Mouse (Mus musculus) heart, embryonic 13.5 days (tissue): Measurements from ENCODE around the gene Actr10. TPM values are rescaled to one million over a fixed set of nuclear protein-coding genes. Genes with fewer than 3 reads are reported as not detected.
A peak's percentile ranks its signal among the peaks of the same experiment; 100 is the strongest.

Experiments
- ATAC-seq: fragments of 200-750 bp; cut with Nextera tagmentation; 2 replicates; pipeline ENCODE4 v1.8.0; 2017; ENCODE audit warnings: moderate TSS enrichment; ENCODE audit not compliant: insufficient number of reproducible peaks, low FRiP score, low TSS enrichment; ENCODE audit errors: extremely low read depth
- H3K27ac ChIP-seq: fragments of 300-500 bp; sonication (generic); replicated peaks from 2 replicates; pipeline ENCODE4 v1.5.1; 2015; ENCODE audit warnings: moderate library complexity, mild to moderate bottlenecking, inconsistent platforms
- H3K27me3 ChIP-seq: fragments of 300-500 bp; sonication (generic); replicated peaks from 2 replicates; pipeline ENCODE4 v1.6.1; 2015; ENCODE audit warnings: mild to moderate bottlenecking, inconsistent platforms
- H3K36me3 ChIP-seq: fragments of 300-500 bp; sonication (generic); 2 replicates; pipeline ENCODE4 v1.6.1; 2015; ENCODE audit warnings: mild to moderate bottlenecking, inconsistent platforms
- H3K4me1 ChIP-seq: fragments of 300-500 bp; sonication (generic); 2 replicates; pipeline ENCODE4 v1.6.1; 2015; ENCODE audit warnings: inconsistent platforms
- H3K4me2 ChIP-seq: fragments of 300-500 bp; sonication (generic); 2 replicates; pipeline ENCODE4 v1.6.1; 2015; ENCODE audit warnings: inconsistent platforms, mild to moderate bottlenecking, moderate library complexity
- H3K4me3 ChIP-seq: fragments of 300-500 bp; sonication (generic); 2 replicates; pipeline ENCODE4 v1.5.1; 2015; ENCODE audit warnings: moderate library complexity, mild to moderate bottlenecking, inconsistent platforms
- H3K9ac ChIP-seq: fragments of 300-500 bp; sonication (generic); 2 replicates; pipeline ENCODE4 v1.6.1; 2015; ENCODE audit warnings: inconsistent platforms, mild to moderate bottlenecking, moderate library complexity
- H3K9me3 ChIP-seq: fragments of 300-500 bp; sonication (generic); 2 replicates; pipeline ENCODE4 v1.6.1; 2016; ENCODE audit warnings: inconsistent platforms
- WGBS: fragments of 180-500 bp; shearing (Covaris S2); methylation state at CpG from one replicate; pipeline ENCODE4 v1.1.7; 2015; ENCODE audit warnings: mixed read lengths; 5-methylcytosine and 5-hydroxymethylcytosine counted together
- polyA plus RNA-seq: library from polyadenylated mRNA; unstranded; fragments of >200 nt; fragmentation: Nextera tagmentation; extraction: Ambion mirVana; gene quantifications from 2 replicates; pipeline ENCODE4 v1.2.1, GENCODE M21; 2015

Actr10 gene
- polyA plus RNA-seq, 1 experiment from 2014 or later = 181 TPM

DNA sequence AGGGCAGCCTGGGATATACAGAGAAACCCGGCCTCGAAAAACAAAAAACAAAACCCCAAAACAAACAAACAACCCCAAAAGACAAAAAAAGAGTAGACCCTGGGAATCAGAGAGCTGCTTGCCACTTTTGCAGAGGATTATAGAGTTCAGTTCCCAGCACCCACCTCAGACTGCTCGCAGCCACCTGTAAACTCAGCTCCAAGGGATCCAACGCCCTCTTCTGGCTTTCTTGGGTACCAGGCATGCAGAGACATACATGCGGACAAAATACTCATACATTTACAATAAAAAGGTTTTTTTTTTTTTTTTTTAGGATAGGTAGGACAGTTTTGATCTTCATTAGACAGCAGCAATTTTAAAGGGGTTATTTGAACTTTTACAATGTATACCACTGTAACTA lies 59.6 kb downstream of the Actr10 start:
- Histone ChIP-seq H3K9me3 (no peaks in the 10 kb centered on the region), H3K4me2 (no peak overlapping the region), H3K36me3 (peaks cover 68% of the 10 kb centered on the region), H3K9ac (no peak overlapping the region), H3K4me3 (no peak overlapping the region), H3K27ac (no peak overlapping the region), H3K27me3 (no peaks in the 10 kb centered on the region), H3K4me1 (peaks cover 18% of the 10 kb centered on the region)
- 85% methylated on average over 5 of the region's 5 CpGs for WGBS
- ATAC-seq = no peak

- H3K4me2 ChIP-seq = peak overlapping the region; percentile 33; the same call in 1 of the 2 replicates
- H3K4me3 ChIP-seq = no peak overlapping the region
- no peaks in the 10 kb centered on the region for H3K27me3 ChIP-seq
- no peaks in the 10 kb centered on the region for H3K9me3 ChIP-seq
- no peak for ATAC-seq
- 37% methylated on average over 5 of the region's 5 CpGs for WGBS
- H3K36me3 ChIP-seq = peaks cover 65% of the 10 kb centered on the region
- peaks cover 18% of the 10 kb centered on the region for H3K4me1 ChIP-seq
- H3K9ac ChIP-seq = no peak overlapping the region
- peak overlapping the region; percentile 75 for H3K27ac ChIP-seq
These were observed 61.8 kb downstream of the Actr10 start for GRCm38 (mm10) chr12:70999423-70999903.

DNA sequence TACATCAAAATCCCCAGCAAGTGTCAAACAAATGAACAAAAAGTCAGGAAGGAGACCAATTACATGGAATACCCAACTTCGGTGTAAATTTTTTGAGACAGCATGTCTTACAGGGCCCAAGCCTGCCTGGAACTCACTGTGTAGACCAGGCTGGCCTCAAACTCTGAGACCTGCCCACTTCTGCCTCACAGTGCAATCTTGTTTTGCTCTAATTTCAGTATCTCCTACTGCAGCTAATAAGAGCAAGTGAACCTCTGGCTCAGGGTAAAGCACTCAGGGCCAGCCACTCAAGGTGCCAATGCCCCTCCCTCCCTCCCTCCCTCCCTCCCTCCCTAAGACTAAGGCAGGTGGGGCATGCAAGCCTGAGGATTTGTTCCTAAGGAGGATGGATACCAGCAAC lies 62.7 kb downstream of the Actr10 start:
- WGBS = 93% methylated on average over 1 of the region's 1 CpGs
- Histone ChIP-seq H3K27me3 (no peaks in the 10 kb centered on the region), H3K4me2 (no peak overlapping the region), H3K4me1 (peaks cover 25% of the 10 kb centered on the region), H3K9me3 (no peaks in the 10 kb centered on the region), H3K9ac (no peak overlapping the region), H3K27ac (no peak overlapping the region), H3K4me3 (no peak overlapping the region), H3K36me3 (peaks cover 65% of the 10 kb centered on the region)
- no peak for ATAC-seq

GRCm38 (mm10) chr12:71001456-71001855 lies 63.8 kb downstream of the Actr10 start:
- H3K27ac ChIP-seq = no peak overlapping the region; the same call in 1 of the 2 replicates
- no peak for ATAC-seq
- peaks cover 36% of the 10 kb centered on the region for H3K4me1 ChIP-seq
- no peak overlapping the region for H3K4me2 ChIP-seq
- no peaks in the 10 kb centered on the region for H3K27me3 ChIP-seq
- no peak overlapping the region for H3K4me3 ChIP-seq
- H3K9ac ChIP-seq = no peak overlapping the region
- no peaks in the 10 kb centered on the region for H3K9me3 ChIP-seq
- 81% methylated on average over 6 of the region's 6 CpGs for WGBS
- peaks cover 65% of the 10 kb centered on the region for H3K36me3 ChIP-seq

DNA sequence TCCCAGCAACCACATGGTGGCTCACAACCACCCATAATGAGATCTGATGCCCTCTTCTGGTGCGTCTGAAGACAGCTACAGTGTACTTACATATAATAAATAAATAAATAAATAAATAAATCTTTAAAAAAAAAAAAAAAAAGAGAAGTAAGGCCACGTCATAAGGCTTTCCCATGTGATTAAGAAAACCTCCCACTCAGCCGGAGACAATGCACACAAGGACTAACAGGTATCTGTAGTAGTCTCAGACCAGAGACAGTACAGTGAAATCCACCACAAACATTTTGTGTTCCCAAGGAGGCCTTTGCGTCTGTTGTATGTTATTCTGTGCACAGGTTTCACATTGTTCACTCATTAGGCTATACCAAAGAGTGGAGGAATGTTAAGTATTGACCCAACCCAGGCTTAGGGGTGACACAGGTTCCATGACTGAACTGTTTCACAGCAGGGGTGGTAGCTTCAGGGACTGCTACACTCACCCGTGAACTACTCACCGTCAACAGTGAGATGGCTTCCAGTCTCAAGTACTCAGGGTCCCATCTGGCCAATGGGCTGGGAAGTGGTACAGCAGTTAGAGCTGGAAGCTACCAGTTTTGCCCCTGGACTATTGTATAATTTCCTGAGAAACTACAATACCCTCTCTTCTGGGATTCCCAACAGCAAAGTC lies 66.2 kb downstream of the Actr10 start:
- no peak overlapping the region for H3K4me3 ChIP-seq
- H3K4me1 ChIP-seq = peaks cover 42% of the 10 kb centered on the region
- H3K9ac ChIP-seq = no peak overlapping the region
- H3K27ac ChIP-seq = no peak overlapping the region
- no peak overlapping the region for H3K4me2 ChIP-seq
- no peaks in the 10 kb centered on the region for H3K27me3 ChIP-seq
- 88% methylated on average over 5 of the region's 6 CpGs for WGBS
- peaks cover 69% of the 10 kb centered on the region for H3K36me3 ChIP-seq
- no peaks in the 10 kb centered on the region for H3K9me3 ChIP-seq
- ATAC-seq = no peak

DNA sequence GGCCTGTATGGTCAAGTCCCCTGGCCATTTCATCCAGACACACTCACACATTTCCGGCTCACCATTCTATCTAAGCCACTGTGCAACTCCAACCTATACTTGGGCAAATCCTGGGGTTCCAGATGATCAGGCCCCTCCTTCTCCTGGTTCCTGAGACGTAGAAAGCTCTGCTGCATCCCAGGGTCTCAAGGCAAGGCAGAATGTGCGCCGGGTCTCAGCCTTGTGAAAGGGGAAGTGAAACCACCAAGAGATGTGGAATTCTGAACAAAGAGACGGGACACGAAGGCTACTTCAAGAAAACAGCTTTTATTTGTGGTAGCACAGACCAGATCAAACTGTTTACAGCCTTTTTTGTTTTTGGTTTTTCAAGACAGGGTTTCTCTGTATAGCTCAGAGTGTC lies 68.5 kb downstream of the Actr10 start:
- WGBS = 95% methylated on average over 6 of the region's 6 CpGs
- Histone ChIP-seq H3K27me3 (no peaks in the 10 kb centered on the region), H3K36me3 (peaks cover 83% of the 10 kb centered on the region)

DNA sequence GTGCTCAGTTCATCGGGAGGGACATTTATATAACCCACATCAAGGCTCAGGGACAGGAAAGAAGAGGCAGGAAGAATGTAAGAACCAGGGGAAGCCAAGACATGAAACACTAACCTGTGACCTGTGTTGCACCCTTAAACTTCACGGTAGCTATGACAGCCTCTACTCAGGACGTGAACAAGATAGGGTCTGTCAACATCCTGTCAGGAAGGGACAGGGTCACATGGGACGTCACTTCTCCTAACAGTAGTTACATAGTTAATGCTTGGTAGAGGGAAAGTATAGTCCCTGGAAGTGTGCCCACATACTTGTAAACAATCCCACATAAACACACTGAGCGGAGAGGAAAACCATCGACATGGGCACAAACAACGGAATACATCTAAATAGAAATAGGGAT lies 69.2 kb downstream of the Actr10 start:
- Histone ChIP-seq H3K36me3 (peaks cover 78% of the 10 kb centered on the region), H3K27ac (no peak overlapping the region), H3K4me1 (peaks cover 39% of the 10 kb centered on the region), H3K27me3 (no peaks in the 10 kb centered on the region), H3K9ac (no peak overlapping the region), H3K9me3 (no peaks in the 10 kb centered on the region), H3K4me2 (no peak overlapping the region), H3K4me3 (no peak overlapping the region)
- ATAC-seq = no peak
- WGBS = 58% methylated on average over 7 of the region's 7 CpGs

More for the DNA sequence above, 68.5 kb downstream of the Actr10 start:
- no peak for ATAC-seq
- H3K9ac ChIP-seq = no peak overlapping the region
- H3K27ac ChIP-seq = no peak overlapping the region
- no peak overlapping the region for H3K4me2 ChIP-seq
- peaks cover 39% of the 10 kb centered on the region for H3K4me1 ChIP-seq
- no peak overlapping the region for H3K4me3 ChIP-seq
- no peaks in the 10 kb centered on the region for H3K9me3 ChIP-seq

DNA sequence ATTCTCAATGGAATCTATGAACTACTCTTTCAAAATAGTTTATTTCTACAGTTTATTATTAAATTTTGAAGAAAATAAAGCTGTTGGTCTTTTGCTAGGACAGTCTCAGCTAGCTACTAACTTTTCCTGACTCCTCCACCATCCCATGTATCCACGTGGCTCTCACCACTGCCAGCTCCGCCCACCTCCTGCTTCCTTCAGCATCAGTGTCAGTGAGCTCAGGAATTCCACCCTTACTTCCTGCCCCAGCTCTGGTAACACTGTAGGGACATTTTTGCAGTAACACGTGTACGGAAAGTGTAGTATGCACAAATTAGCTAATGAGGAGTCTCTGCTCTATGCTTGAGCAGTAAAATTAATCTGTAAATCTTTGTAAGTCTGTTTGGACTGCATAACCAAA lies 72.1 kb downstream of the Actr10 start:
- ATAC-seq = no peak
- peaks cover 62% of the 10 kb centered on the region for H3K4me1 ChIP-seq
- WGBS = 36% methylated on average over 4 of the region's 4 CpGs
- H3K4me3 ChIP-seq = no peak overlapping the region
- no peak overlapping the region for H3K4me2 ChIP-seq
- H3K9ac ChIP-seq = no peak overlapping the region
- H3K36me3 ChIP-seq = peaks cover 71% of the 10 kb centered on the region
- H3K9me3 ChIP-seq = no peaks in the 10 kb centered on the region
- peak overlapping the region; percentile 63; the same call in 1 of the 2 replicates for H3K27ac ChIP-seq
- no peaks in the 10 kb centered on the region for H3K27me3 ChIP-seq

Other genes with a start within 250 kb of the Actr10 start
- 21.7 and 21.8 TPM in 2 replicates for gene Frmd6, start 112.3 kb upstream of the Actr10 start, polyA plus RNA-seq
- 453 and 467 TPM in 2 replicates for gene Psma3, start 36.8 kb downstream of the Actr10 start, polyA plus RNA-seq
- 24.3 and 24.8 TPM in 2 replicates for gene Arid4a, start 78.1 kb downstream of the Actr10 start, polyA plus RNA-seq
- gene Tomm20l, start 173.6 kb downstream of the Actr10 start, polyA plus RNA-seq = 0.29 TPM in 1 of 2 replicates, not detected in the other
- gene Timm9, start 198.8 kb downstream of the Actr10 start, polyA plus RNA-seq = 93.3 and 116 TPM in 2 replicates
- 9.2 and 10.4 TPM in 2 replicates for gene 2700049A03Rik, start 199.0 kb downstream of the Actr10 start, polyA plus RNA-seq